Mouse (Mus musculus) heart, embryonic 10.5 days (tissue): ENCODE measurements around the gene Hnrnpul1. TPM values are rescaled to one million over a fixed set of nuclear protein-coding genes. Genes with fewer than 3 reads are reported as not detected.
"Not testable (repeated sequence)": the region's sequence is repeated elsewhere in the genome, so short reads cannot be mapped to it uniquely, and the experiment has no call there.

Experiments used
- DNase-seq: peaks from one replicate; pipeline ENCODE4 v3.0.0-alpha.2; 2017; ENCODE audit warnings: low spot score
- H3K27ac ChIP-seq: fragments of 300-500 bp; sonication (generic); 2 replicates; pipeline ENCODE4 v1.5.1; 2016; ENCODE audit warnings: mild to moderate bottlenecking
- H3K27me3 ChIP-seq: fragments of 300-500 bp; sonication (generic); 2 replicates; pipeline ENCODE4 v1.6.1; 2016; ENCODE audit warnings: mild to moderate bottlenecking; ENCODE audit not compliant: poor library complexity, insufficient read depth, severe bottlenecking
- H3K36me3 ChIP-seq: fragments of 300-500 bp; sonication (generic); 2 replicates; pipeline ENCODE4 v1.6.1; 2016; ENCODE audit warnings: mild to moderate bottlenecking, moderate library complexity
- H3K4me1 ChIP-seq: fragments of 300-500 bp; sonication (generic); 2 replicates; pipeline ENCODE4 v1.6.1; 2016; ENCODE audit warnings: mild to moderate bottlenecking
- H3K4me3 ChIP-seq: fragments of 300-500 bp; sonication (generic); 2 replicates; pipeline ENCODE4 v1.5.1; 2016; ENCODE audit warnings: mild to moderate bottlenecking, moderate library complexity
- H3K9me3 ChIP-seq: fragments of 300-500 bp; sonication (generic); 2 replicates; pipeline ENCODE4 v1.6.1; 2016; ENCODE audit warnings: mild to moderate bottlenecking, moderate library complexity
- WGBS: fragments of 180-500 bp; shearing (Covaris S2); methylation state at CpG from one replicate; pipeline ENCODE4 v1.1.7; 2016; 5-methylcytosine and 5-hydroxymethylcytosine counted together
- polyA plus RNA-seq: library from polyadenylated mRNA; unstranded; fragments of >200 nt; fragmentation: Nextera tagmentation; extraction: Ambion mirVana; gene quantifications from 2 replicates; pipeline ENCODE4 v1.2.1, GENCODE M21; 2016

Hnrnpul1 gene
- polyA plus RNA-seq, 1 experiment from 2014 or later, result 54.6 TPM

GRCm38 (mm10) chr7:25729862-25730261, 24.7 kb downstream of the Hnrnpul1 start:
- 91% methylated on average over 2 of the region's 2 CpGs for WGBS

GRCm38 (mm10) chr7:25729396-25729795, 25.2 kb downstream of the Hnrnpul1 start:
- no peak overlapping the region for H3K27ac ChIP-seq
- H3K4me3 ChIP-seq, result no peak overlapping the region
- H3K27me3 ChIP-seq, result no peaks in the 10 kb centered on the region
- DNase-seq, result no peak
- WGBS, result 66% methylated on average over 2 of the region's 2 CpGs
- H3K9me3 ChIP-seq, result no peaks in the 10 kb centered on the region
- no peaks in the 10 kb centered on the region; the same call in 1 of the 2 replicates for H3K4me1 ChIP-seq
- peaks cover 94% of the 10 kb centered on the region for H3K36me3 ChIP-seq

More at GRCm38 (mm10) chr7:25729862-25730261, 24.7 kb downstream of the Hnrnpul1 start:
- no peak overlapping the region for H3K27ac ChIP-seq
- H3K36me3 ChIP-seq, result peaks cover 94% of the 10 kb centered on the region
- H3K27me3 ChIP-seq, result no peaks in the 10 kb centered on the region
- no peaks in the 10 kb centered on the region for H3K9me3 ChIP-seq
- DNase-seq, result no peak
- no peaks in the 10 kb centered on the region; the same call in 1 of the 2 replicates for H3K4me1 ChIP-seq
- H3K4me3 ChIP-seq, result no peak overlapping the region

- H3K27me3 ChIP-seq, result no peaks in the 10 kb centered on the region
- H3K36me3 ChIP-seq, result peaks cover 95% of the 10 kb centered on the region
- H3K27ac ChIP-seq, result no peak overlapping the region
- no peak overlapping the region for H3K4me3 ChIP-seq
- no peaks in the 10 kb centered on the region for H3K9me3 ChIP-seq
- 91% methylated on average over 5 of the region's 5 CpGs for WGBS
- no peak for DNase-seq
- no peaks in the 10 kb centered on the region; the same call in 1 of the 2 replicates for H3K4me1 ChIP-seq
These were observed 26.8 kb downstream of the Hnrnpul1 start for GRCm38 (mm10) chr7:25727800-25728199.

GRCm38 (mm10) chr7:25725886-25726285, 28.7 kb downstream of the Hnrnpul1 start:
- 86% methylated on average over 19 of the region's 19 CpGs for WGBS
- no peaks in the 10 kb centered on the region for H3K27me3 ChIP-seq
- DNase-seq, result no peak
- no peaks in the 10 kb centered on the region; the same call in 1 of the 2 replicates for H3K4me1 ChIP-seq
- H3K4me3 ChIP-seq, result no peak overlapping the region
- H3K27ac ChIP-seq, result no peak overlapping the region
- H3K9me3 ChIP-seq, result no peaks in the 10 kb centered on the region
- H3K36me3 ChIP-seq, result peaks cover 92% of the 10 kb centered on the region

- H3K27ac ChIP-seq, DNase-seq, H3K27me3 ChIP-seq, H3K4me3 ChIP-seq, H3K9me3 ChIP-seq: not testable (repeated sequence)
- peaks cover 14% of the 10 kb centered on the region for H3K4me1 ChIP-seq
- H3K36me3 ChIP-seq, result peaks cover 65% of the 10 kb centered on the region
These were observed 32.8 kb downstream of the Hnrnpul1 start for GRCm38 (mm10) chr7:25721776-25722175.

GRCm38 (mm10) chr7:25720760-25721159, 33.8 kb downstream of the Hnrnpul1 start:
- Histone ChIP-seq H3K27ac (no peak overlapping the region), H3K36me3 (peaks cover 62% of the 10 kb centered on the region), H3K4me3 (no peak overlapping the region), H3K27me3 (no peaks in the 10 kb centered on the region), H3K9me3 (no peaks in the 10 kb centered on the region), H3K4me1 (peaks cover 14% of the 10 kb centered on the region)
- 89% methylated on average over 5 of the region's 5 CpGs for WGBS
- DNase-seq, result no peak

- WGBS, result 61% methylated on average over 10 of the region's 10 CpGs
- Histone ChIP-seq H3K36me3 (peaks cover 62% of the 10 kb centered on the region), H3K9me3 (no peaks in the 10 kb centered on the region), H3K27me3 (no peaks in the 10 kb centered on the region), H3K27ac (no peak overlapping the region), H3K4me1 (peaks cover 14% of the 10 kb centered on the region), H3K4me3 (no peak overlapping the region)
- DNase-seq, result no peak
These were observed 34.6 kb downstream of the Hnrnpul1 start for GRCm38 (mm10) chr7:25719761-25720610.

- peak within 1 kb of the TSS; percentile 90 for H3K27ac ChIP-seq
- H3K4me3 ChIP-seq, result peak within 1 kb of the TSS; percentile 78
- no peaks in the 10 kb centered on the region for H3K27me3 ChIP-seq
- WGBS, result 4% methylated on average over 32 of the region's 32 CpGs
- no peaks in the 10 kb centered on the region for H3K9me3 ChIP-seq
- peaks cover 62% of the 10 kb centered on the region for H3K36me3 ChIP-seq
- peaks cover 14% of the 10 kb centered on the region for H3K4me1 ChIP-seq
- peak; percentile 96 for DNase-seq
These were observed 35.7 kb downstream of the Hnrnpul1 start, which contains the start of gene Ccdc97 for GRCm38 (mm10) chr7:25718788-25719417. Gene Ccdc97 (minus strand): TSS chr7:25719088.

- Histone ChIP-seq H3K9me3 (no peaks in the 10 kb centered on the region), H3K4me3 (peak overlapping the region; percentile 78; the same call in 1 of the 2 replicates), H3K27ac (no peak overlapping the region), H3K4me1 (peaks cover 20% of the 10 kb centered on the region), H3K36me3 (peaks cover 62% of the 10 kb centered on the region), H3K27me3 (no peaks in the 10 kb centered on the region)
- DNase-seq, result no peak
- 97% methylated on average over 3 of the region's 3 CpGs for WGBS
These were observed 37.1 kb downstream of the Hnrnpul1 start for GRCm38 (mm10) chr7:25717478-25717877.

- no peaks in the 10 kb centered on the region for H3K9me3 ChIP-seq
- DNase-seq, result no peak
- H3K4me1 ChIP-seq, result peaks cover 37% of the 10 kb centered on the region
- no peak overlapping the region for H3K4me3 ChIP-seq
- H3K27me3 ChIP-seq, result no peaks in the 10 kb centered on the region
- no peak overlapping the region for H3K27ac ChIP-seq
- WGBS, result 95% methylated on average over 22 of the region's 22 CpGs
- H3K36me3 ChIP-seq, result peaks cover 51% of the 10 kb centered on the region
These were observed 38.8 kb downstream of the Hnrnpul1 start for GRCm38 (mm10) chr7:25715731-25716271.

GRCm38 (mm10) chr7:25714581-25714980, 40.0 kb downstream of the Hnrnpul1 start:
- no peaks in the 10 kb centered on the region for H3K27me3 ChIP-seq
- H3K4me1 ChIP-seq, result peaks cover 49% of the 10 kb centered on the region
- 95% methylated on average over 8 of the region's 8 CpGs for WGBS
- no peak overlapping the region for H3K4me3 ChIP-seq
- H3K27ac ChIP-seq, result no peak overlapping the region
- peaks cover 42% of the 10 kb centered on the region for H3K36me3 ChIP-seq
- DNase-seq, result no peak
- H3K9me3 ChIP-seq, result no peaks in the 10 kb centered on the region

GRCm38 (mm10) chr7:25712801-25713200, 41.8 kb downstream of the Hnrnpul1 start:
- Histone ChIP-seq H3K36me3 (peaks cover 42% of the 10 kb centered on the region), H3K4me1 (peaks cover 48% of the 10 kb centered on the region), H3K27ac (0 out of 2 replicates have a peak overlapping the region, but pooled peaks have one; percentile 87), H3K27me3 (no peaks in the 10 kb centered on the region), H3K4me3 (no peak overlapping the region), H3K9me3 (no peaks in the 10 kb centered on the region)
- WGBS, result 83% methylated on average over 9 of the region's 9 CpGs
- no peak for DNase-seq

GRCm38 (mm10) chr7:25711731-25712197, 42.8 kb downstream of the Hnrnpul1 start:
- Histone ChIP-seq H3K27me3 (no peaks in the 10 kb centered on the region), H3K36me3 (peaks cover 42% of the 10 kb centered on the region), H3K9me3 (no peaks in the 10 kb centered on the region), H3K4me1 (peaks cover 55% of the 10 kb centered on the region), H3K4me3 (no peak overlapping the region; the same call in 1 of the 2 replicates), H3K27ac (peak overlapping the region; percentile 87)
- WGBS, result 6% methylated on average over 7 of the region's 7 CpGs
- DNase-seq, result peak; percentile 90
